Mouse (Mus musculus) 3T3-L1 (cell line): Measurements from ENCODE around the gene Spesp1.

Source experiments
- DNase-seq: peaks from one replicate; pipeline ENCODE4 v3.0.0-alpha.2; 2015; ENCODE audit warnings: low read depth, low spot score

Gene Spesp1

DNA sequence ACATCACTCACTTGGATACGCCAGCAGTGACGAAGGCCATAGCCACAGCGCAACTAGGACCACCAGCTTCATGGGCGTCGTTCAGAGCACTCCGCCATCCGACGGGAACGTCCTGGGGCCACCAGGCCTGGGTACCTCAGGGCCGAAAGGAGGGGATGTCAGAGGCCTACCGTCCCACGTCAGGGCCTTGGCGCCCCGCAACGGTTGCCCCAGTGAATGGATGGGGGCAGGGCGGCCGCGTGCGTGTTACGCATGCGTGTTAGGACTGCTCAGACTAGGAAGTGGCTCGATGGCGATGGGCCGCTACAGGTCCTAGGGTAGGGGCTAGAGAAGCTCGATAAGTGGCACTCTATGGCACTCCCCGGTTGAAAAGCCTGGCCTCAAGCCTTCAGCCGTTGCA lies at the start of gene Spesp1:
Gene Spesp1, minus strand, starts transcription at position 218 of the 400 bp plus-strand sequence.
- DNase-seq: no peak

DNA sequence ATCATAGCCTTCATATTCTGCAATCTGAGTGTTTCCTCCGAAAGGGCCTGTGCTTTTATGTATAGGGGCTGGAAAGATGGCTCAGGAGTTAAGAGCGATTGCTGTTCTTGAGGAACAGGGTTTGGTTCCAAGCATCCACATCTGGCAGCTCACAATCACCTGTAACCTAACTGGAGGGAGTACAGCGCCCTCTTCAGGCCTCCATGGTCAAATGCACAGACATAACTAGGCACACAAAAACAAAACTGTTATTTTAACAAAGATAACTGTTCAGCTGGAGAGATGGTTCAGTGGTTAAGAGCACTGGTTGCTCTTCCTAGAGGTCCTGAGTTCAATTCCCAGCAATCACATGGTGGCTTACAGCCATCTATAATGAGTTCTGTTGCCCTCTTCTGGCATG lies 44.0 kb upstream of the Spesp1 start:
- no peak for DNase-seq

DNA sequence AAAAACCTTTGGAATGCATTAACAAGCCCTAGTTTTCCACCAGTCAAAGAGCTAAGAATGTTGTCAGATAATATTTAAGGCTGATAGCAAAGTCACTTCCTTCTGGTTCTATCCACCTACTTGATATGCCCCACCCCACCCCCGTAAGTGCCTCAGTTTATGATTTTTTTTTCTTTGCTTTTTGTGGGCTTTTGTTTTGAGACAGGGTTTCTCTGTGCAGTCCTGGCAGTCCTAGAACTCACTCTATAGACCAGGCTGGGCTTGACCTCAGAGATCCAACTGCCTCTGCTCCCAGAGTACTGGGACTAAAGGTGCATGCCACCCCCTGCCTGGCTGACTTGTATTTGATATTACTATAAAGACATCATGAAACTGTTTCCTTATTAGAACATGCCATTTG lies 41.8 kb upstream of the Spesp1 start:
- no peak for DNase-seq

DNA sequence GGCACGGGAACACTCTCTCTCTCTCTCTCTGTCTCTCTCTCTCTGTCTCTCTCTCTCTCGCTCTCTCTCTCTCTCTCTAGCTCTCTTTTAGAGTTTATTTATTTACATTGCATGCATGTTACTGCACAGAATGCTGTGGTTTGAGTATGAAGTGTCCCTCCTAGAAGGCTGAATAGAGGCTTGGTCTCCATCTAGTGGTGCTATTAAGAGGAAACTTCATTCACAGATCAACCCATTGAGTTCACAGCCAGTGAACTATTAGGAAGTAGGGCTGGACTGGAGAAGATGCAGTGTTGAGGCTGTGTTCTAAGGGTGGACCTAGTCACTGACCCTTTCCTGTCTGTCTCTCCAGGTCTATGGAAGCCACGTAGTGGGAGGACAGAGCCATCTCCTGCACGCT lies 36.7 kb upstream of the Spesp1 start:
- peak; percentile 5 for DNase-seq

- no peak for DNase-seq
These were observed 33.5 kb upstream of the Spesp1 start for GRCm38 (mm10) chr9:62315556-62315955.

- DNase-seq: no peak
These were observed 14.9 kb upstream of the Spesp1 start for GRCm38 (mm10) chr9:62296891-62297290.

DNA sequence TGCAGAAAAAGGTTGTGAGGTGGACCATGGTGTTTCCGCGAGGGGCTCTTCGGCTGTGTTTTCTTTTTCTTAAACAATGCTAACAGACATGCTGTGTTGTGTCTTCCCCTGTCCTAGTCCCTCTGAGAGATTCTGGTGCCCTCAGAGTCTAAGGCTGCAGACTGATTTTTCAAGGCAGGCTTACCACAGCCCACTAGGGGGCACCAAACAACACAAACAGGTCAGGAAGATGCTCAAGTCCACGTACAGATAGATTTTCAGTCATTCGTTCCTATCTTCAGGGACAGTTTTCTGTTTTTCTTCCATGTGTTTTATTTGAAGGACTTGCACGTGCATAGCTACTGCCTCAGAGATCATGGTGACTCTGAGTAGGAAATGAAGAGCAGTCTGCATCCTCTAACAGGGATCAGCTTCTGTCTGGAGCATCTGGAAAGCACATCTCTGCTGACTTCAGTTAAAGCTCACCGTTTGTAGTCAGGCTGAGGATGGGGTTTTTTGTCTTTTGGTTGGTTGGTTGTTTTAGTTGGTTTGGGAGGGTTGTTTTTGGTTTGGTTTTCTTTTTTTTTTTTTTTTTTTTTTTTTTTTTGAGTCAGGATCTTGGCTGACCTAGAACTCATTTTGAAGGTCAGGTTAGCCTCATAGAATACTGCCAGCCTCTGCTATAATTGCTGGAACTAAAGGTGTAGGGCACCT lies 13.1 kb upstream of the Spesp1 start:
- DNase-seq: peak; percentile 88

DNA sequence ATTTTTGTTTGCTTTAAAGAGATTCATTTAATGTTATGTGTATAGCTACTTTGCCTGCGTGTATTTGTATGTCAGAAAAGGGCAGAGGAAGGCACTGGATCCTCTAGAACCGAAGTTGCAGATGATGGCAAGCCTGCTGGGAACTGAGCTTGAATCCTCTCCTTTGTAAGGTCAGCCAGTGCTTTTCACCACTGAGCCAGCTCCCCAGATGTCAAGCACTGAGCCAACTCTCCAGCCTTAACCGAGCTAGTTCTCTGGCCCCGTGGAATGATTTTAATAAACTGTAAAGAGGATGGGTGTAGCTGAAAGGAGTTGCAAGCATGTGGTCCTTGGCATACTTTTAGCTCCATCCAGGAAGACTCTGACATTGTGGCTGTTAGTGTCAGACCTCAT lies 5.6 kb upstream of the Spesp1 start:
- DNase-seq: no peak

DNA sequence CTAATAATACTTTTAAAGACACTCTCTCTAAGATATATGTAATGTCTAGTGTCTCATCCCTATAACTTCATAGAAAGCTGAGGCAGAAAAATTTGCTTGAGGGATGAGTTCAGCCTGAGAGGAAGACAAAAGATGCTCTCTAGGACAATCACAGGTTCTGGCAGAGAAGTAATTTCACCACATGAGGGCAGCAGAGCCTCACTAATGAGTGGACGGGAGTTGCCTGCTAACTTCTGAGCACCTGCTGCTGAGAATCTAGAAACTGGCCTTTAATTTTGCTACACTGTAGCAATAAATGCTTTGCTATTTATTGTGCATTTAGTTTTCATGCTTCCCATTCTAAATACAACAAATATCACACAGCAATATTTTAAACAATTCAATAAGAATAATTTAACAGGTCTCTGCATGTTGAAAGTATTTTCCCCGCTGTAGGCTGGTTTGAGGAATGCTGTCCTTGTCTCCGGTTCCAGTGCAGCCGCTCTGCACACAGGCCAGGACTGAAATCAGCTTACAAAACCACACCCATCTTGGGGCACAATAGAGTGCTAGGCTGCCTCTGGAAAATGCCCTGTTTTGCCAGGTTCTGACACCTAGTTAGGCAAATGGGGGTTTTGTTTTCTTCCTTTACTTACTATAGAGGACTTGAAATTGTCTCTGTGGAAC lies 5.1 kb upstream of the Spesp1 start:
- peak; percentile 85 for DNase-seq

DNA sequence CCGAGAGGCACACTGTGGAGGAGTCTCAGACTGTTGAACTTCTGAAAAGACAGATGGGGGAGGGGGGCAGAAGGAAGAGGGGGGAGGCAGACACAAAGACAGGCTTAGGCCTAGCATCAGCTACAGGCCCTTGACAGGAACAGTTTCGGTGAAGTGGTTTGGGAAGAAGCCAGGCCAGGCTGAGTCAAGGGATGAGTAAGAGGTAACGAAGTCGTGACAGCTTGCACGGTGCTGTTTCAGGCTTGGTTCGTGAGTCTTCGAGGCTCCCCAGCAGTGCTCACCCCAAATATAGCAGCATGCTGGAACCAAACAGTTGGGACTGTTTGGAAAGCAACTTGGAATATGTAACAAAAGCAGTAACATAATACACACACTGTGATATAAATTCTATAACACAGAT lies 2.3 kb upstream of the Spesp1 start:
- DNase-seq: peak; percentile 94

DNA sequence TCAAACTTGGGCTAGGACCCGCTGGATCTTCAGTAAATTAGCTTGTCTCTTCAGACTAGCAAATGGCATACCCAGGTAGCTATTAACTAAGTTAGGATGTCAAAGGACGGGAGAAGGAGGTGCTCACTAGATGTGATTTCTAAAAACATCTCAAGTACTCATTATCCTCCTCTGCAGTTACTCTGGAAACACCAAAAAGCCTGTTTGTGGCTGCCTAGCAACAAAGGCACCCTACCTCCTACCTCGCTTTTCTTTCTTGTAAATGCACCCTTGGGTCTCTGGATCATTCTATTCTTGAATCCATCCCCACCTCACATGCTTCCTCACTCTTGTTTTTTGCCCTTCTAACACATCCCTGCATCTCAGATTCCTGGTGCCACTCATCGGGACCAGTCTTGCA lies 5.1 kb downstream of the Spesp1 start:
- no peak for DNase-seq

DNA sequence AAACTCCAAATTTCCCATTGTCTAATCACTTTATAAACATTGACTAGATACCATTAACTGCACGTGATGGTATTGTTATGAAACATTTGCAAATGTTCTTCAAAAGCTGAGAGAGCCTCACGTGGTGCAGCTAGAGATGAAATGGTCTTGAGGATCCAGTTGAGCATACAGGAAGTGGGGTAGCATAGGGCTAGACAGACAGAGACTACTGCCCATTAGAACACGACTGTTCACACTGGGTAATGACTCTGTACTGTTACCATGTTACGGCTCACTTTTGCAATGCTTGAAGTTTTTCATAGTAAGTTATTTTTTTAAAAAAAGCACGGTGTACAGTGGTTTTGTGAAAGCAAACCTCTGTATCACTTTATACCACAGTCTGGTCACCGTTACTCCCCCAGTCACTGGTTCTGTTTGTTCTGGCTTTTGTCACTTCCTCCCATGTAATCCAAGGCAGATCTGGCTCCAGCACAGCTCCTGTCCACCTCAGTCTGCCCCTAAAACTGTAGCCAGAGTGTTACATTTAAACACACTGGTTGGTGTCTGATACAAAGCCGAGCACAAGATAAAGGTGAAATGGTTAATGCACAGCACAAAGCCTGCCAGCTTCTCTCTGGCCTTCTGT lies 11.1 kb downstream of the Spesp1 start:
- no peak for DNase-seq

DNA sequence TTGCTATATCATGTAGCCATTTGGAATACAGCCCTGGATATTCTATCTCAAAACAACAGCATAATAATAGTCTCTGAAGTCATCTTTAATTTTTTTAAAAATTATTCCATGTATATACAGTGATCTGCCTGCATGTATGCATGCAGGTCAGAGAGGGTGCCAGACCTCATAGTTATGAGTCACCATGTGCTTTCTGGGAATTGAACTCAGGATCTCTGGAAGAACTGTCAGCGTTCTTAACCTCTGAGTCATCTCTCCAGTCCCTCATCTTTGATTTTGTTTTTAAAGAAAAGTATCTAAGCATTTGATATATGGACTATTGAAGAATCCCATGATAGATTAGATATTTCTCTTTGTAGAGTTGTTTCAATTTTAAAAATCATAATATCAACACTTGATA lies 12.8 kb downstream of the Spesp1 start:
- peak; percentile 85 for DNase-seq

- no peak for DNase-seq
These were observed 16.7 kb downstream of the Spesp1 start for GRCm38 (mm10) chr9:62265278-62265677.

DNA sequence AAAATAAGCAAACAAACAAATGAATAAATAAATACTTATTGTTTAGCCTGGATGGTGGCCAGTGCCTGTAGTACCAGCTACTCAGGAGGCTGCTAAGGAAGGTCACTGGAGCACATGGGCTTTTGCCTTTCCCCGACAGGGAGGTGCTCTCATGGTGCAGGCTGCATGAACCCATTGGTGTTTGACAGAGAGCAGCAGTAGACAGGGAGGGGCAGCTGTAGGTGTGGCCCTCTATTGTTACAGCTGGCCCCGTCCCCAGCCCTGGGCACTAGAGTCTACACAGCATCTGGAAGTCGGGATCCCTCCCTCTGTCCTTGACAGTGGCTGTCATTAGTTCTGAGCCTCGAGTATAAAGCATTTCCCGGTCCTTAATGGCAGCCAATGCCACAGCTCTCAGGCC lies 18.4 kb downstream of the Spesp1 start:
- no peak for DNase-seq

- DNase-seq: no peak
These were observed 20.6 kb downstream of the Spesp1 start for GRCm38 (mm10) chr9:62261406-62261805.

- DNase-seq: no peak
These were observed 21.0 kb downstream of the Spesp1 start for GRCm38 (mm10) chr9:62261006-62261405.

GRCm38 (mm10) chr9:62258005-62258404 lies 24.0 kb downstream of the Spesp1 start:
- no peak for DNase-seq

- no peak for DNase-seq
These were observed 26.0 kb downstream of the Spesp1 start for GRCm38 (mm10) chr9:62255896-62256576.

DNA sequence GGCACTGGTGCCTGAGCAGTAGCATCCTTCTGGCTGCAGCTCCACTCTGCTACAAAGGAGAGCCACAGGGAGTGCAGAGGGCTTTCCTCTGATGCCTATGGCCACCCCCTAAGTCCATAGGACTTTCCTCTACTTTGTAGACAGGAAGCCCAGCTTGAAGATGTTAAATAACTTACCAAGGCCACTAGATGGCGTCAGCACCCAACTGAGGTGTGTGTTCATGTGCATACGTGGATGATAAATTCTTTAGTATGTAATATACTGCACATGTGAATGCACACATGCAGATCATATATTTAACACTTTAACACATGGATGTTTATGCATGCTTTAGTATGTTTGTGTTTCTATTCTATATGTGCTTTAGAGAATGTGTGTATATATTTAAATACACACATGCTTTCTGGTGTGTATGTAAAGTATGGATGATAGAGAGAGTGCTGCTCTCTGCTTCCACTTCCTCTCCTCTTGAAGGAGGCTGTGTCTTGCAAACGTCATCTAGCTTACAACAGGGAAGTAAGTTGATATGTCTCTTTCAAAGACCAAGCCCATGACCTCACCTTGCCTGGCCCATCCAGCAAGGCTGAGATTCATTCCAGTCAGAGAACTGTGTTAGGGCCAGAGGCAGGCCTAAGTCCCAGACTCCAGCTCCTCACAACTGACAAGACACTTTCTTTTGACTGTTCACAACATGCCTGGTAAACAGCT lies 28.1 kb downstream of the Spesp1 start:
- DNase-seq: peak; percentile 73

DNA sequence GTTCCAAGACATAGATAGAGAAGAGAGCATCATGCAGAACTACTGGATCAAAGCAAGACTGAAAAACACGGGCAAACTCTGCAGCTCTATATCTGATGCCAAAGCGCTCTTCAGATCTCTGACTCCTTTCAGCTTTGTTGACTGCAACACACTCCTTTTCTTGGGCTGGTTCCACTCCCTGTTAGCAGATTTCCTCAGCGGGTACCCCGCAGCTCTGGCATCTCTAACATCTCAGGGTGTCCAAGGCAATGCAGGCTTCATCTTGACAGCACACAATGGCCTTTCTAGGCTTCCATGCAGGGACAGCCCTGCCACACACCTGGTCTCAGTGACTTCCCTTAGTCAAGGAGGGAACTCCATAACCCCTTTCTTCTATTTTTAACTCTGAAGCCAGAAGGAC lies 31.7 kb downstream of the Spesp1 start:
- DNase-seq: no peak
